Mouse (Mus musculus) bone marrow macrophage, adult 2 months (primary cell): ENCODE data around the gene Npr1. TPM values are rescaled to one million over a fixed set of nuclear protein-coding genes. Genes with fewer than 3 reads are reported as not detected.
A peak's percentile ranks its signal among the peaks of the same experiment; 100 is the strongest.

ENCODE experiments used
- H3K27ac ChIP-seq: 2 replicates; pipeline ENCODE4 v1.5.1; 2012; ENCODE audit warnings: low read depth, low read length; ENCODE audit not compliant: insufficient read depth
- H3K4me1 ChIP-seq: 2 replicates; pipeline ENCODE4 v1.6.1; 2012; ENCODE audit warnings: low read length; ENCODE audit not compliant: control insufficient read depth, insufficient read depth
- H3K4me3 ChIP-seq: 2 replicates; pipeline ENCODE4 v1.5.1; 2012; ENCODE audit warnings: mild to moderate bottlenecking, low read length, moderate library complexity; ENCODE audit not compliant: insufficient read depth
- CTCF ChIP-seq: IDR thresholded peaks from 2 replicates; pipeline ENCODE4 v1.5.1; 2012; ENCODE audit warnings: low read depth, mild to moderate bottlenecking, low read length, moderate library complexity
- POLR2A ChIP-seq: IDR thresholded peaks from 2 replicates; pipeline ENCODE4 v1.6.1; 2012; ENCODE audit warnings: mild to moderate bottlenecking, low read depth, low read length, borderline replicate concordance
- polyA plus RNA-seq: library from polyadenylated mRNA; stranded (reverse); fragments of >200 nt; gene quantifications from 2 replicates; pipeline ENCODE4 v1.2.4, GENCODE M21; 2012; ENCODE audit not compliant: missing spikeins, insufficient read depth, insufficient read length

Gene Npr1
- polyA plus RNA-seq, 1 experiment = 0.17 TPM

DNA sequence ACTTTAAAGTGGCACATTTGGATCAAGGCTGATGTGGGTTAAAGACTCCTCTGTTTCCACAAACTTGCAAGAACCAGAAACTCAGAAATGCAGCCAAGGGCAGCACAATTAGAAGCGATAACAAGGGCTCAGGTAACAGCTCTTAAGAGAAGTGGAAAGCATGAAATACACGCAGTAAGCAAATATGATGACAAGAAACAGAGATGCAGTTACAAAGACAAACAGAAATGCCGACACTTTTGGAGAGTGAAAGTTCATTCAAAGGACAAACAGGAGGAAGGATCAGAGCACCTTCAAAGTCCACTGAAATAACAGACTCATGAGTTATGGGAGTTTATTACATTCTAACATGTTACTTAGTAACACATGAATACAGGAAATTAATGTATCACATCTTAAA lies 40.7 kb upstream of the Npr1 start:
- Histone ChIP-seq H3K4me1 (peaks cover 7% of the 10 kb centered on the region), H3K4me3 (no peak overlapping the region), H3K27ac (no peak overlapping the region)
- TF ChIP-seq CTCF (no peak), POLR2A (no peak)

- no peak overlapping the region for H3K4me3 ChIP-seq
- TF ChIP-seq POLR2A = no peak
- TF ChIP-seq CTCF = no peak
- peaks cover 7% of the 10 kb centered on the region for H3K4me1 ChIP-seq
- H3K27ac ChIP-seq = no peak overlapping the region
These were observed 39.5 kb upstream of the Npr1 start for GRCm38 (mm10) chr3:90505216-90505615.

DNA sequence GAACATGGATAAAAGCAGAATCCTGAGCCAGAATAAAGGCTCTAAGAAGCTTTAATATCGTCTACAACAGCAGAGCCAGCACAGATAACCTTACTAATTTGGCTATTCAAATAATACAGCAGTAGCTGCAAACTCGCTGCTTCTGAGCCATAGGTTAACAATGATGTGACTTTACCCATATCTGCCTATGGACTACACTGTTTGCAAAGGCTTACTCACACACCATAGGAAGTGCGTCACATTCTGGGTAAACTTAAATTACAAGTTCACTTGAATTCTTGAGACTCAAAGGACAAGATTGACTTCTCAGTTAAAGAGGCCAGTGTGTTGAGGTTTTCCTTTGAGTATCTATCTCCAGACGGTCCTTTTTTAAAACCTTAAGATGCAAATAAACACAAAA lies 37.8 kb upstream of the Npr1 start:
- no peak overlapping the region for H3K27ac ChIP-seq
- H3K4me3 ChIP-seq = no peak overlapping the region
- no peak for TF ChIP-seq CTCF
- no peak for TF ChIP-seq POLR2A
- H3K4me1 ChIP-seq = peaks cover 7% of the 10 kb centered on the region

DNA sequence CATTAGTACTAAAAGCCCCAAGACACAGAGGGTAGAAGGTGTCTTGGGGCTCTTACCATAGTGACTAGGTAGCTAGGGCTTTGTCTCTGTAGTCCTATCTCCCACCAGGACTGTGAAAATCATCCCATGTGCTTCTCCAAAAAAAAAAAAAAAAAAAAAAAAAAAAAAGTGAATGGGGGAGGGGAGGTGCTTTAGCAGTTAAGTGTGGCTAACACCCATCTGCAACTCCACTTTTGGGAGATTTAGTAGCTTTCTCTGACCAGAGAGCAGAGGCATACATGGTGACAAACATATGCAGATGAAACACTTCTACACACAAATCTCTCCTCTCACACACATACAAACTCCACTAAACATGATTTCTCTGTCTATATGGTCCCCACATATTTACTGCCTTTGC lies 31.9 kb upstream of the Npr1 start:
- H3K4me3 ChIP-seq = no peak overlapping the region
- H3K4me1 ChIP-seq = no peaks in the 10 kb centered on the region
- TF ChIP-seq POLR2A (no peak), CTCF (no peak)
- H3K27ac ChIP-seq = no peak overlapping the region

DNA sequence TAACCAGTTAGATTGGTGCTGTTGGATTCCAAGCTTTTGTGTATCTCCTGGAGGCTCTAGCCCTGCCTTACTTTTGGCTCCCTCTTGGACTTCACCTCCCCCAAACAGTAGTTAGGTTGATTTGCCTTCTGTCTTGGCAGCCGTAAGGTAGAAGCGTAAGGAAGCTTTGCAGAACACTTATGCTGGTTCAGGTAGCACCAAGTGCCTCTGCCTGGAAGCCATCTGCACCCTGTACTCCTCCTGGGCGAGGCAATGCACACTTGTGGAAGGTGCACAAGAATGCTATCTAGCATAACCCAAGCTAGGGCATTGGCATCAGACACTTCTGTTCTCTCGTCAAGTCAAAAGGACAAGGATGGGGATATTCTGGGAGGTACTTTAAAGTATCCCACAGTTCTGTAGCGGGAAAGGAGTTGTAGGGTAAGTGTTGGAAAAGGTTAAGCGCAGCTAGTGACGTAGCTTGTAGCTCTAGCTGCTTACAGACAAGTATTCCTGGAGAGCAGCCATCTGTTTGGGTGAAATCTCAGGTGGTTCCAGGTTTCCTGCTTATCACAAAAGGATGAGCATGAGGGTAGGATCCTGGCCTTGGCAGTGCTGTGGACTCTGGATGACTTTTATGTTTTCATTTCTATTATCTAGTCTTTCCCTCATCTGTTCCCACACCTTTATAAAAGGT lies 30.3 kb upstream of the Npr1 start:
- H3K27ac ChIP-seq = no peak overlapping the region
- no peaks in the 10 kb centered on the region for H3K4me1 ChIP-seq
- H3K4me3 ChIP-seq = no peak overlapping the region
- TF ChIP-seq CTCF (no peak), POLR2A (no peak)

- TF ChIP-seq CTCF = no peak
- no peak for TF ChIP-seq POLR2A
These were observed 28.3 kb upstream of the Npr1 start for GRCm38 (mm10) chr3:90493831-90494540.

GRCm38 (mm10) chr3:90491350-90491749 lies 25.7 kb upstream of the Npr1 start:
- Histone ChIP-seq H3K4me1 (0 out of 2 replicates have a peak, but pooled peaks cover 4% of the 10 kb centered on the region), H3K4me3 (no peak overlapping the region), H3K27ac (no peak overlapping the region)
- TF ChIP-seq CTCF (no peak), POLR2A (no peak)

More at GRCm38 (mm10) chr3:90493831-90494540, 28.3 kb upstream of the Npr1 start:
- H3K27ac ChIP-seq = no peak overlapping the region
- H3K4me3 ChIP-seq = no peak overlapping the region
- H3K4me1 ChIP-seq = 0 out of 2 replicates have a peak, but pooled peaks cover 4% of the 10 kb centered on the region

- TF ChIP-seq POLR2A (no peak), CTCF (no peak)
- Histone ChIP-seq H3K27ac (peak within 1 kb of the TSS; percentile 83), H3K4me1 (0 out of 2 replicates have a peak, but pooled peaks cover 4% of the 10 kb centered on the region), H3K4me3 (peak within 1 kb of the TSS; percentile 98)
These were observed 25.1 kb upstream of the Npr1 start, which contains the start of gene Snapin for GRCm38 (mm10) chr3:90490696-90491256. Gene Snapin (minus strand): TSS chr3:90491033.

DNA sequence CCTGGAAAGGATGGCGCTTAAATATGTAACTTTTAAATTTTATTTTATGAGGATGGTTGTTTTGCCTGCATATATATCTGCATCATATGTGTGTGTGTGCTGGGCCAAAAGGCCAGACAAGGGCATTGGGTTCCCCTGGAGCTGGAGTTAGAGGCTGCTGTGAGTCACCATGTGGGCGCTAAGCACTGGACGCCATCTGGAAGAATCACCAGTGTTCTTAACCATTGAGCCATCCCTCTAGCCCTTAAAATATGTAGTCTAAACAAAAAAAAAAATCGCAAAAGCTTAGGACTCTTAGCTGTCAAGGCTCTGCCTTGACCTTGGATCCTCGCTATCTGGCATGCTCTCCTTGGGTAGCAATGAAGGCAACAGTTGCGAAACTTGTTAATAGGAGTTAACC lies 22.9 kb upstream of the Npr1 start:
- H3K27ac ChIP-seq = no peak overlapping the region
- H3K4me3 ChIP-seq = no peak overlapping the region
- 0 out of 2 replicates have a peak, but pooled peaks cover 4% of the 10 kb centered on the region for H3K4me1 ChIP-seq
- no peak for TF ChIP-seq CTCF
- no peak for TF ChIP-seq POLR2A

DNA sequence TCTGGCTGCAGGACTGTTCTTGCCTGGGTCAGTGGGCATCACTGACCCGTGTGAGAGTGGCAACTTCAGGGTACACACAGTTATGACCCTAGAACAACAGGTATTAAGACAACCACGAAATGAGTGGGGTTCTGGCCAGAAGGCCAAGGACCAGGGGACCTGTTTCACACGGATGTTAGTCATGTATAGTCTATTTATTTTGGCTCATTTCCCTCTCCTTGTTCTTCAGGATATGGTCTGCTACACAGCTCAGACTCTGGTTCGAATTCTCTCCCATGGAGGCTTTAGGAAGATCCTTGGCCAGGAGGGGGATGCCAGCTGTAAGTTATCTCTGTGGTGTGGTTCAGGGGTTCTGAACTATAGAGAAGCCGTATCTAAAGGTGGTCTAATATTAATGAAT lies 21.3 kb upstream of the Npr1 start:
- no peak overlapping the region for H3K27ac ChIP-seq
- TF ChIP-seq POLR2A = no peak
- TF ChIP-seq CTCF = no peak

More for the DNA sequence above, 21.3 kb upstream of the Npr1 start:
- Histone ChIP-seq H3K4me1 (0 out of 2 replicates have a peak, but pooled peaks cover 4% of the 10 kb centered on the region), H3K4me3 (no peak overlapping the region)
